Mouse (Mus musculus): Measurements from ENCODE around the gene Gmpr2. TPM values are rescaled to one million over a fixed set of nuclear protein-coding genes. Genes with fewer than 3 reads are reported as not detected.
A peak's percentile ranks its signal among the peaks of the same experiment; 100 is the strongest.

Gmpr2 gene
- polyA plus RNA-seq, 1 experiment from 2014 or later, result 21.3 TPM

DNA sequence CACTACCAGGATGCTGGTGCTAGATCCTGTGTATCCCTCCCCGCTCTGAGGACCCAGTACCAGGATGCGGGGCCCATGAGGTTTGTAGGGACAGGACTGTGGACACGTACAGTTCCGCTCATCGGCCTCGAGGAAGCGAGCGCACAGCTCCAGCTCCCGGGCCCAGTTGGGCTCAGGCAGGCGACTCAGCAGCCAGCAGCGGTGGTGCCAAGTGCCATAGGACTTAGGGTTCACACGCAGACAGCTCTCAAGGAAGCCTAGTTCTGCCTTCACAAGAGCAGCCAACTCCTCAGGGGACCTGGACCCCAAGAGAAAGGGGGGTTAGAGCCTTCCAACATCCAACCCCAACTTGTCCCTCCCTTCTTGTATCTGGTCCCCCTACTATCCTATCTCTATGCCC, 48.9 kb downstream of the Gmpr2 start:
- Histone ChIP-seq H3K4me2 (replicated peaks; ENCODE audit: low read depth) (no peak overlapping the region), H3K4me3 (ENCODE audit: low read depth, low read length) (no peak overlapping the region), H3K4me1 (replicated peaks; ENCODE audit: control insufficient read depth, insufficient read depth, low read length) (no peaks in the 10 kb centered on the region), H3K9me3 (ENCODE audit: control insufficient read depth) (no peaks in the 10 kb centered on the region), H3K27ac (ENCODE audit: low read depth, low read length) (no peak overlapping the region), H3K9ac (ENCODE audit: low read depth, low read length) (no peak overlapping the region), H3K36me3 (ENCODE audit: control insufficient read depth, insufficient read depth) (peaks cover 38% of the 10 kb centered on the region), H3K27me3 (replicated peaks; ENCODE audit: control insufficient read depth, insufficient read depth, low read length) (no peaks in the 10 kb centered on the region)
- no peak for ATAC-seq
- WGBS, result 90% methylated on average over 12 of the region's 12 CpGs
- TF ChIP-seq CTCF (IDR thresholded peaks at IDR 0.05; ENCODE audit: low read depth), result no peak

DNA sequence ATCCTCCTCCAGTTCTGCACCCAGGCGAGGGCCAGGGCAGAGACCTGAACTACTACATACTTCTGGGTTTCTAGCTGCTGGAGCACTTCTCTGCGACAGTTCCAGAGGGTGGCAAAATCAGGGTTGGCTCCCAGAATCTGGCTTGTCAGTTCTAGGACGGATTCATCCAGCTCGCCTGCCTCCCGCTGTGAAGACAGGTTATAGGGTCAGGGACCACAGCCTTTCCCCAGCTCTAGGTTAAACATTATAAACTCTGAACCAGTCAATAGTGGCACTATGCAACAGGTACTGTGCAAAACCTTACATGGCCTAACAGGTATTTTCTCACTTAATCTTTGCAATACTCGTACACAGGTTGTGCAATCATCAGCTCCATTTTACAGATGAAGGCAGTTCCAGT, 49.3 kb downstream of the Gmpr2 start:
- Histone ChIP-seq H3K27me3 (replicated peaks; ENCODE audit: control insufficient read depth, insufficient read depth, low read length) (no peaks in the 10 kb centered on the region), H3K4me2 (replicated peaks; ENCODE audit: low read depth) (peak overlapping the region; percentile 86), H3K36me3 (ENCODE audit: control insufficient read depth, insufficient read depth) (peaks cover 37% of the 10 kb centered on the region), H3K4me1 (replicated peaks; ENCODE audit: control insufficient read depth, insufficient read depth, low read length) (no peaks in the 10 kb centered on the region), H3K9ac (ENCODE audit: low read depth, low read length) (peak overlapping the region; percentile 66; the same call in 1 of the 2 replicates), H3K9me3 (ENCODE audit: control insufficient read depth) (no peaks in the 10 kb centered on the region), H3K27ac (ENCODE audit: low read depth, low read length) (no peak overlapping the region), H3K4me3 (ENCODE audit: low read depth, low read length) (peak overlapping the region; percentile 78)
- WGBS, result 71% methylated on average over 6 of the region's 6 CpGs
- no peak for TF ChIP-seq CTCF (IDR thresholded peaks at IDR 0.05; ENCODE audit: low read depth)
- ATAC-seq, result no peak

DNA sequence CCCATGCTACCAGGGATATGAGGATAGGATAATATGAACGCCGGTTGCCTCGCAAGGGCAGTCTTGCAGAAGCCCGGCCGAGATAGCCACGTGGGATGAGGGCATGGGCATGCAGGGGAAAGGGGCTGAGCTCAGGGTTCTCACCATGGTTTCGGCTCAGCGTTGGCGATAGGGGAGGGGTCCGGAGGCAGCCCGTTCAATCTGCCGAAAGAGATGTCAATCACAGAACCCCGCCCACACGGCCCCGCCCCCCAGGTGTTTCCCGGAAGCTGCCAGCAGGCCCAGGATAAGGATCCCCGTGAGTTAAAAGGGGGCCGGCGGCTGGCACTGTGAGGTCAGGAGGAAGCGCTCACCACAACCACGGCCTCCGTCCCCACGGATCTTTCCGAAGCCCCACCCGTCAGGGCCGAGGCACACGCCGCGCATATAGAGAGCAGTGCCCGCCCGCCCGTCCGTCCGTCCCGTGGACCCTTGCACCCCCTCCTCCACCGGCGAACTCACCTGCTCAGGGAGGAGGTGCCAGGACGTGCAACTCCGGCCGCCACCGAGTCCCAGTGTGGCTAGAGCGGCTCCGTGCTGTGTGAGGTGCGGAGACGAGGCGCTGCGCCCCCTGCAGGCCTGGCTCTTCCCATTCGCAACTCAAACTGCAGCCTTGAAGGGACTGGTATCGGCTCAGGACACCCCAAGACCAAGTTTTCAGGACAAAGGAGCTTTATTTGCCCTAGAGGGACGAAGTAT, 50.1 kb downstream of the Gmpr2 start, which contains the start of gene Rabggta:
Gene Rabggta, minus strand, starts transcription at position 564 of the 738 bp plus-strand sequence.
- Histone ChIP-seq H3K4me2 (replicated peaks; ENCODE audit: low read depth) (peak within 1 kb of the TSS; percentile 86), H3K27me3 (replicated peaks; ENCODE audit: control insufficient read depth, insufficient read depth, low read length) (no peaks in the 10 kb centered on the region), H3K36me3 (ENCODE audit: control insufficient read depth, insufficient read depth) (peaks cover 32% of the 10 kb centered on the region), H3K4me3 (ENCODE audit: low read depth, low read length) (peak within 1 kb of the TSS; percentile 78), H3K27ac (ENCODE audit: low read depth, low read length) (peak within 1 kb of the TSS; percentile 89), H3K9me3 (ENCODE audit: control insufficient read depth) (no peaks in the 10 kb centered on the region), H3K4me1 (replicated peaks; ENCODE audit: control insufficient read depth, insufficient read depth, low read length) (no peaks in the 10 kb centered on the region), H3K9ac (ENCODE audit: low read depth, low read length) (peak within 1 kb of the TSS; percentile 66)
- peak; percentile 96 for ATAC-seq
- TF ChIP-seq CTCF (IDR thresholded peaks at IDR 0.05; ENCODE audit: low read depth), result peak; percentile 98
- WGBS, result under 1% methylated on average over 47 of the region's 50 CpGs

DNA sequence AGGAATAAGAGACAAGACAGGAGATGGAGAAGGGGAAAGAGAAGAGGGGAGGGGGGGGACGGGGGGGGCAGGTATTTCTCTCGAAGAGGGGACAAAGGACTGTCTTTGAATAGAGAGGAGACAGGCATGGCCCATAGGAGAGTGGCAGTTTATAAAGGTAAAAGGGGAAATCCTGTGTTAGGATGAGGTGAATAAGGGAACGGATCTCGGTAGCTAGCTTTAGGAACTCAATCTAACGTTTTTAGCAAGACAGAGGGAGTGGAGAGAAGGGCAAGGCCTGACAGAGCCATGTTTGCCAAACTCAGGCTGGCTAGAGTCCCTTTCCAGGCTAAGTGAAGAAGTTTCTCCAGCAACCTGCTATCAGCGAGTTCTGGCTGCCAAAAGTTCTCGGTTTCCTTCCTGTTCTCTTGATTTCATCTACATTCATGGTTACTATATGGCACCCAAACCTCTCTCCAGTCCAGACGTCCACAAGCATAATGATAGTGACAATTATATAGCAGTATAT, 50.8 kb downstream of the Gmpr2 start:
- no peak for ATAC-seq
- Histone ChIP-seq H3K9me3 (ENCODE audit: control insufficient read depth) (no peaks in the 10 kb centered on the region), H3K4me1 (replicated peaks; ENCODE audit: control insufficient read depth, insufficient read depth, low read length) (no peaks in the 10 kb centered on the region), H3K27me3 (replicated peaks; ENCODE audit: control insufficient read depth, insufficient read depth, low read length) (no peaks in the 10 kb centered on the region), H3K27ac (ENCODE audit: low read depth, low read length) (no peak overlapping the region; the same call in 1 of the 2 replicates), H3K9ac (ENCODE audit: low read depth, low read length) (no peak overlapping the region), H3K36me3 (ENCODE audit: control insufficient read depth, insufficient read depth) (peaks cover 25% of the 10 kb centered on the region), H3K4me2 (replicated peaks; ENCODE audit: low read depth) (peak overlapping the region; percentile 86), H3K4me3 (ENCODE audit: low read depth, low read length) (peak overlapping the region; percentile 78)
- no peak for TF ChIP-seq CTCF (IDR thresholded peaks at IDR 0.05; ENCODE audit: low read depth)
- WGBS, result 48% methylated on average over 8 of the region's 8 CpGs

DNA sequence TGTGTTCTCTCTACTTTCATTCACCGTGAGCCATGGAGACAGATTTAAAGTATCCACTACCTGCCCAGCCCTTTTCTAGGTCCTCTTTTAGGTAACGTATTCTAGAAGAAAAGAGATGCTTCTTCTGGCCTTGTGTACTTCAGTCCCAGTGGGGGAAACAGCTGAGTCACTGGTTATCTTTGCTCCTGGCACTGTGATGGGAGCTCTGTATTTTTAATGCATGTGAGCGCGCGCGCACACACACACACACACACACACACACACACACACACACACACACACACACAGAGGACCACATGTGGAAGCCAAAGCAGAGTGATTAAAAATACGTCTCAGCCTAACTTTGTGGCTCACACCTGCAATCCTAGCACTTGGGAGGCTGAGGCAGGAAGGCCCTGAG, 51.7 kb downstream of the Gmpr2 start:
- no peak overlapping the region for H3K27ac ChIP-seq (ENCODE audit: low read depth, low read length)
- ATAC-seq, result no peak
- WGBS, result 95% methylated on average over 7 of the region's 7 CpGs
- H3K4me3 ChIP-seq (ENCODE audit: low read depth, low read length), result no peak overlapping the region
- H3K9me3 ChIP-seq (ENCODE audit: control insufficient read depth), result no peaks in the 10 kb centered on the region
- peaks cover 19% of the 10 kb centered on the region for H3K36me3 ChIP-seq (ENCODE audit: control insufficient read depth, insufficient read depth)
- no peaks in the 10 kb centered on the region for H3K4me1 ChIP-seq (replicated peaks; ENCODE audit: control insufficient read depth, insufficient read depth, low read length)
- no peak overlapping the region for H3K9ac ChIP-seq (ENCODE audit: low read depth, low read length)
- no peaks in the 10 kb centered on the region for H3K27me3 ChIP-seq (replicated peaks; ENCODE audit: control insufficient read depth, insufficient read depth, low read length)
- no peak overlapping the region for H3K4me2 ChIP-seq (replicated peaks; ENCODE audit: low read depth)
- no peak for TF ChIP-seq CTCF (IDR thresholded peaks at IDR 0.05; ENCODE audit: low read depth)

DNA sequence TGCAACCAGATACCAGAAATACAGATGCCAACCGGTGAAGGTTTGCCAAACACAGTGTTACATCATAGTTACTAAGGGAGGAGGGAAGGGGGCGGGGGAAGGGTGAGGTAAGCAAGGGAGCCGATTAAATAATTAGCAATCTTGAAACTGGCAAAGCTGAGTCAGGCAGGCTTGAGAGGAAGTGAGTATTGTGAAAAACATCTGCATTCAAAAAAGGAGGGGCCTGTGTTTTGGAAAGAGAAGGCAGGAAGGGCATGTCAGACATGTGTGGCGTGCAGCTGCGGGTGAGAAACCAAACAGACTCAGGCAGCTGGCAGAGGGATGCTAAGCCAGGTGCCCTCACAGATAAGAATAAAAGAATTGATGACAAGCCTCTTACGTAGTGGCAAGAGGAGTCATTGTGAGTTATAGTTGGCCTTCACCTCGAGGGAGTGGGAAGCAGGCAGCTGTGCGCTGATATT, 52.7 kb downstream of the Gmpr2 start:
- Histone ChIP-seq H3K4me3 (ENCODE audit: low read depth, low read length) (no peak overlapping the region), H3K4me2 (replicated peaks; ENCODE audit: low read depth) (no peak overlapping the region), H3K9me3 (ENCODE audit: control insufficient read depth) (no peaks in the 10 kb centered on the region), H3K36me3 (ENCODE audit: control insufficient read depth, insufficient read depth) (peaks cover 10% of the 10 kb centered on the region; the same call in 1 of the 2 replicates), H3K4me1 (replicated peaks; ENCODE audit: control insufficient read depth, insufficient read depth, low read length) (no peaks in the 10 kb centered on the region), H3K27ac (ENCODE audit: low read depth, low read length) (no peak overlapping the region), H3K27me3 (replicated peaks; ENCODE audit: control insufficient read depth, insufficient read depth, low read length) (no peaks in the 10 kb centered on the region), H3K9ac (ENCODE audit: low read depth, low read length) (no peak overlapping the region)
- no peak for TF ChIP-seq CTCF (IDR thresholded peaks at IDR 0.05; ENCODE audit: low read depth)
- 50% methylated on average over 8 of the region's 8 CpGs for WGBS
- ATAC-seq, result no peak

Measured in intestine, postnatal 0 days (tissue).